Mouse (Mus musculus): ENCODE results near the gene Dag1.

GRCm38 (mm10) chr9:108157891-108158290, 105.9 kb downstream of the Dag1 start:
- TF ChIP-seq POLR2A (IDR thresholded peaks at IDR 0.05; ENCODE audit: extremely low read depth, insufficient read depth, low read length) (no peak), CTCF (IDR thresholded peaks at IDR 0.05; ENCODE audit: extremely low read depth, insufficient read depth, low read length) (no peak)
